Mouse (Mus musculus) myocyte (in vitro differentiated cells): ENCODE results near the gene Zfyve1.

ENCODE experiments used
- CEBPB ChIP-seq: IDR thresholded peaks from 2 replicates; pipeline ENCODE4 v1.6.1; 2011; ENCODE audit warnings: mild to moderate bottlenecking, moderate library complexity; ENCODE audit not compliant: poor library complexity, insufficient read depth, severe bottlenecking
- E2F4 ChIP-seq: IDR thresholded peaks from one replicate; pipeline ENCODE4 v1.6.1; 2011; ENCODE audit warnings: mild to moderate bottlenecking, control low read depth, moderate library complexity; ENCODE audit not compliant: insufficient read depth
- MAX ChIP-seq: IDR thresholded peaks from one replicate; pipeline ENCODE4 v1.6.1; 2011; ENCODE audit warnings: low read depth, mild to moderate bottlenecking, control low read depth
- MYOD1 ChIP-seq, 3 experiments: IDR thresholded peaks; one replicate each; pipeline ENCODE4 v1.6.1; 2011; ENCODE audit warnings: control low read depth in 2 of 3, low read depth in 2 of 3, mild to moderate bottlenecking in 2 of 3, moderate library complexity in 1 of 3; ENCODE audit not compliant: insufficient read length in 2 of 3, control insufficient read depth in 1 of 3
- MYOG ChIP-seq, 3 experiments: IDR thresholded peaks; one replicate each; pipeline ENCODE4 v1.6.1; 2011; ENCODE audit warnings: control low read depth in 2 of 3, low read depth in 2 of 3, mild to moderate bottlenecking in 2 of 3; ENCODE audit not compliant: insufficient read length in 2 of 3, control insufficient read depth in 1 of 3, insufficient read depth in 1 of 3
- POLR2A ChIP-seq: IDR thresholded peaks from one replicate; pipeline ENCODE4 v1.6.1; 2011; ENCODE audit warnings: low read depth, mild to moderate bottlenecking, control low read depth, moderate library complexity; ENCODE audit not compliant: insufficient read length
- POLR2AphosphoS2 ChIP-seq: IDR thresholded peaks from one replicate; pipeline ENCODE4 v1.6.1; 2011; ENCODE audit warnings: low read depth, control low read depth; ENCODE audit not compliant: insufficient read length
- REST ChIP-seq: IDR thresholded peaks from one replicate; pipeline ENCODE4 v1.6.1; 2011; ENCODE audit warnings: mild to moderate bottlenecking, control low read depth, moderate library complexity; ENCODE audit not compliant: insufficient read depth, insufficient read length
- SRF ChIP-seq: IDR thresholded peaks from one replicate; pipeline ENCODE4 v1.6.1; 2011; ENCODE audit warnings: low read depth; ENCODE audit not compliant: control insufficient read depth, insufficient read length
- TCF12 ChIP-seq: IDR thresholded peaks from one replicate; pipeline ENCODE4 v1.6.1; 2011; ENCODE audit warnings: mild to moderate bottlenecking, control low read depth; ENCODE audit not compliant: poor library complexity, insufficient read depth, severe bottlenecking
- TCF3 ChIP-seq: IDR thresholded peaks from one replicate; pipeline ENCODE4 v1.6.1; 2011; ENCODE audit warnings: low read depth, control low read depth; ENCODE audit not compliant: insufficient read length
- USF1 ChIP-seq: IDR thresholded peaks from one replicate; pipeline ENCODE4 v1.6.1; 2011; ENCODE audit warnings: low read depth, mild to moderate bottlenecking, control low read depth, moderate library complexity

DNA sequence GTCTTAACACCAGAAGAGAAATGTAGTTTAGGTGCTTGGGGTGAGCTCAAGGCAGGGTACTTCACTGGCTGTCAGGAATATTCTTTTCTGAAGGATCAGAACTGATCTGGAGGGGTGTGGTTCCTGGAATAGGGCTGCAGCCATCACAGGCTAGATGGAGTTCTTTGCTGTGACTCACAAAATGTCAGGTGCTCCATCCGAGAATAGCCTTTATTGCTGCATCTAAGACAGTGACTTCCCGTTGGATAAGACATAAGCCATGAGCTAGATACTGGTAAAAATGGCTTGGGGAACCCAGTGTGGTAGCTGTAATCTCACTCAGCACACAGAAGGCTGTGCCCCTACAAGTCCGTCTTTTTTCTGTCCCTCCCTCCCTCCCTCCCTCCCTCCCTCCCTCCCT, 62.8 kb downstream of the Zfyve1 start:
- TF ChIP-seq POLR2A (no peak), USF1 (no peak), TCF3 (no peak), E2F4 (no peak), SRF (no peak), TCF12 (no peak), MYOG (IDR thresholded peaks at IDR 0.05; ENCODE audit: control insufficient read depth in 1 of 3, insufficient read depth in 1 of 3, insufficient read length in 2 of 3, low read depth in 2 of 3) (peak in 1 of 3 experiments; percentile 1), MAX (no peak), CEBPB (no peak), REST (no peak), POLR2AphosphoS2 (no peak), MYOD1 (IDR thresholded peaks at IDR 0.05; ENCODE audit: control insufficient read depth in 1 of 3, insufficient read length in 2 of 3, low read depth in 2 of 3) (peak in 1 of 3 experiments; percentile 11)
